Comparison of ENCODE assay signal across 11 mouse cellular contexts in the genomic region with DNA sequence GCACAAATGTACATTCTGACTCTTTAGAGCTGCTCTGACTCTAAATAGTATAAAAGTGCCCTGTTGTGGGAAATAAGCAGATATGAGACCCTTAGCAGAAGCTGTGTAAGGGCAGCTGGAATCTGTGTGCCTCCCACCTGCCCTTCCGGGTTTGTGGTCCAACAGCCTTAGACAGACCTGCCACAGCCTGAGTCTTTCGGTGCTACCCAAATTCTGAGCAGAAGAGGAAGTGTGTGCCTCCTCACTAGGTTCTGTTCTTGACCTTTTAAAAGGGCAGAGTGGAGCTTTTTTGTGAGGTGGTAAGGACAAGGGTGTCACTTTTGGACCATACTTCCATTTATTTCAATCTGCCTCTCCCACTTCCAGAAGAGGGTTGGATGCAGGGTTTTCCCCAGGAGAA. TPM values are rescaled to one million over a fixed set of nuclear protein-coding genes. Genes with fewer than 3 reads are reported as not detected.
DNase-seq lines count a peak whose midpoint lies in the region; ATAC-seq and TF ChIP-seq lines count a peak whose summit lies in the region.
"Had no signal": no experiment of that assay in that cellular context is flagged by ENCODE, and none has a peak within 500 bp of the region (broad histone marks: within the 10 kb centered on the region; RNA-seq: fewer than 3 reads in every experiment).

No protein-coding gene starts in this region.

- 0 out of 2 replicates have a peak, but pooled peaks cover 3% of the 10 kb centered on the region for H3K9me3 ChIP-seq in liver, embryonic 12.5 days (replicated peaks)
- no peaks in the 10 kb centered on the region for H3K9me3 ChIP-seq in stomach, embryonic 15.5 days
- no peaks in the 10 kb centered on the region for H3K9me3 ChIP-seq in midbrain, postnatal 0 days (ENCODE audit: low read length)
- H3K9me3 ChIP-seq: limb, embryonic 13.5 days had no signal

- no peak for TF ChIP-seq CTCF in bone marrow, adult 2 months (IDR thresholded peaks at IDR 0.05; ENCODE audit: control insufficient read depth, insufficient read depth, low read length)
- no peak for TF ChIP-seq CTCF in midbrain, postnatal 0 days (IDR thresholded peaks at IDR 0.05)

- H3K27me3 ChIP-seq in liver, embryonic 12.5 days (replicated peaks): no peaks in the 10 kb centered on the region
- H3K27me3 ChIP-seq in stomach, embryonic 15.5 days (replicated peaks): no peaks in the 10 kb centered on the region
- no peaks in the 10 kb centered on the region for H3K27me3 ChIP-seq in midbrain, postnatal 0 days (ENCODE audit: insufficient read depth, low read length)
- H3K27me3 ChIP-seq: limb, embryonic 13.5 days; Patski had no signal

- ATAC-seq in liver, embryonic 12.5 days: no peak
- ATAC-seq in inflammation-experienced regulatory T-cells, adult 6 months: peak; percentile 59
- no peak for ATAC-seq in stomach, embryonic 15.5 days (ENCODE audit: insufficient read depth, low FRiP score, low read depth)
- ATAC-seq in midbrain, postnatal 0 days (ENCODE audit: low FRiP score): no peak

- H3K27ac ChIP-seq in liver, embryonic 12.5 days: peak overlapping the region; percentile 54
- peak overlapping the region; percentile 80 for H3K27ac ChIP-seq in bone marrow, adult 2 months (ENCODE audit: control insufficient read depth, insufficient read depth, low read depth, low read length, poor library complexity)
- 0 out of 2 replicates have a peak overlapping the region, but pooled peaks have one; percentile 7 for H3K27ac ChIP-seq in stomach, embryonic 15.5 days
- no peak overlapping the region for H3K27ac ChIP-seq in midbrain, postnatal 0 days (ENCODE audit: low read depth, low read length)
- H3K27ac ChIP-seq: hindbrain, embryonic 14.5 days; limb, embryonic 13.5 days had no signal

- H3K4me3 ChIP-seq in liver, embryonic 12.5 days: no peak overlapping the region
- H3K4me3 ChIP-seq in bone marrow, adult 2 months (replicated peaks; ENCODE audit: control insufficient read depth, low read depth, low read length): no peak overlapping the region
- H3K4me3 ChIP-seq in stomach, embryonic 15.5 days (replicated peaks): no peak overlapping the region
- H3K4me3 ChIP-seq in midbrain, postnatal 0 days (ENCODE audit: low read depth, low read length): no peak overlapping the region
- H3K4me3 ChIP-seq: limb, embryonic 13.5 days had no signal

- DNase-seq in liver: no peak
- no peak for DNase-seq in midbrain, postnatal 0 days (ENCODE audit: low spot score)
- DNase-seq in urinary bladder, postnatal 36 days (ENCODE audit: low spot score in 2 of 2): no peak
- DNase-seq: right cerebral cortex, postnatal 14 days had no signal

- H3K4me2 ChIP-seq in liver, embryonic 12.5 days: no peak overlapping the region
- no peak overlapping the region for H3K4me2 ChIP-seq in stomach, embryonic 15.5 days
- no peak overlapping the region for H3K4me2 ChIP-seq in midbrain, postnatal 0 days (ENCODE audit: low read depth, low read length, poor library complexity, severe bottlenecking)
- H3K4me2 ChIP-seq: hindbrain, embryonic 14.5 days; limb, embryonic 13.5 days had no signal

- H3K36me3 ChIP-seq in liver, embryonic 12.5 days: no peaks in the 10 kb centered on the region
- no peaks in the 10 kb centered on the region for H3K36me3 ChIP-seq in stomach, embryonic 15.5 days
- H3K36me3 ChIP-seq in midbrain, postnatal 0 days (ENCODE audit: insufficient read depth, low read length): no peaks in the 10 kb centered on the region
- H3K36me3 ChIP-seq: limb, embryonic 13.5 days had no signal

- TF ChIP-seq POLR2A in bone marrow, adult 2 months (IDR thresholded peaks at IDR 0.05; ENCODE audit: borderline replicate concordance, control insufficient read depth, low read depth, low read length): no peak

- WGBS in liver, embryonic 12.5 days (ENCODE audit: insufficient replicate concordance): 22% methylated on average over 2 of the region's 2 CpGs
- 2% methylated on average over 2 of the region's 2 CpGs for WGBS in bone marrow, adult 2 months
- WGBS in stomach, embryonic 15.5 days: 71% methylated on average over 2 of the region's 2 CpGs
- WGBS in midbrain, postnatal 0 days: 72% methylated on average over 2 of the region's 2 CpGs

- H3K4me1 ChIP-seq in liver, embryonic 12.5 days: peaks cover 54% of the 10 kb centered on the region
- H3K4me1 ChIP-seq in bone marrow, adult 2 months (ENCODE audit: control insufficient read depth, insufficient read depth, low read length): peaks cover 15% of the 10 kb centered on the region
- H3K4me1 ChIP-seq in stomach, embryonic 15.5 days: 0 out of 2 replicates have a peak, but pooled peaks cover 15% of the 10 kb centered on the region
- no peaks in the 10 kb centered on the region for H3K4me1 ChIP-seq in midbrain, postnatal 0 days (ENCODE audit: insufficient read depth, low read length)

- H3K9ac ChIP-seq in liver, embryonic 12.5 days: no peak overlapping the region
- no peak overlapping the region for H3K9ac ChIP-seq in stomach, embryonic 15.5 days
- H3K9ac ChIP-seq in midbrain, postnatal 0 days (replicated peaks; ENCODE audit: low read length, poor library complexity, severe bottlenecking): no peak overlapping the region
- H3K9ac ChIP-seq: hindbrain, embryonic 14.5 days; limb, embryonic 13.5 days had no signal

RNA-seq across cellular contexts. Expression of a gene that starts 33.1 kb away (rescaled TPM):
- polyA plus RNA-seq in liver, embryonic 12.5 days (2016; fragmentation: Nextera tagmentation; extraction: Ambion mirVana): 24.5 and 27.8 TPM in 2 replicates
- 10.3 and 15.9 TPM in 2 replicates for polyA plus RNA-seq in bone marrow, adult 2 months (2011; ENCODE audit: insufficient read depth, insufficient read length, low replicate concordance, missing spikeins)
- 10 to 100 TPM; 61.2 to 75.3 (median 62.6) TPM for polyA plus RNA-seq in inflammation-experienced regulatory T-cells, adult 6 months (2017; shearing (Covaris generic))
- 48.8 and 49.4 TPM in 2 replicates for polyA plus RNA-seq in stomach, embryonic 15.5 days (2015; fragmentation: Nextera tagmentation; extraction: Ambion mirVana)
- 61.1 and 78.9 TPM in 2 replicates for total RNA-seq in midbrain, postnatal 0 days (2014; rRNA removed)
- polyA plus RNA-seq in midbrain, postnatal 0 days (2015; fragmentation: Nextera tagmentation; extraction: Ambion mirVana): 30.9 and 32.4 TPM in 2 replicates

RNA-seq across cellular contexts. Expression of a gene that starts 46.0 kb away (rescaled TPM):
- 26.0 and 27.0 TPM in 2 replicates for polyA plus RNA-seq in liver, embryonic 12.5 days (2016; fragmentation: Nextera tagmentation; extraction: Ambion mirVana)
- 24.1 and 25.9 TPM in 2 replicates for polyA plus RNA-seq in bone marrow, adult 2 months (2011; ENCODE audit: insufficient read depth, insufficient read length, low replicate concordance, missing spikeins)
- 100 to 1,000 TPM in 2 of 3 experiments, 10 to 100 TPM in 1; 95.7 to 124 (median 113) TPM for polyA plus RNA-seq in inflammation-experienced regulatory T-cells, adult 6 months (2017; shearing (Covaris generic))
- polyA plus RNA-seq in stomach, embryonic 15.5 days (2015; fragmentation: Nextera tagmentation; extraction: Ambion mirVana): 45.5 and 53.4 TPM in 2 replicates
- total RNA-seq in midbrain, postnatal 0 days (2014; rRNA removed): 5.5 and 7.5 TPM in 2 replicates
- polyA plus RNA-seq in midbrain, postnatal 0 days (2015; fragmentation: Nextera tagmentation; extraction: Ambion mirVana): 10.5 and 12.8 TPM in 2 replicates
